Mouse (Mus musculus): Measurements from ENCODE around the gene Slc6a1.

Slc6a1 gene

DNA sequence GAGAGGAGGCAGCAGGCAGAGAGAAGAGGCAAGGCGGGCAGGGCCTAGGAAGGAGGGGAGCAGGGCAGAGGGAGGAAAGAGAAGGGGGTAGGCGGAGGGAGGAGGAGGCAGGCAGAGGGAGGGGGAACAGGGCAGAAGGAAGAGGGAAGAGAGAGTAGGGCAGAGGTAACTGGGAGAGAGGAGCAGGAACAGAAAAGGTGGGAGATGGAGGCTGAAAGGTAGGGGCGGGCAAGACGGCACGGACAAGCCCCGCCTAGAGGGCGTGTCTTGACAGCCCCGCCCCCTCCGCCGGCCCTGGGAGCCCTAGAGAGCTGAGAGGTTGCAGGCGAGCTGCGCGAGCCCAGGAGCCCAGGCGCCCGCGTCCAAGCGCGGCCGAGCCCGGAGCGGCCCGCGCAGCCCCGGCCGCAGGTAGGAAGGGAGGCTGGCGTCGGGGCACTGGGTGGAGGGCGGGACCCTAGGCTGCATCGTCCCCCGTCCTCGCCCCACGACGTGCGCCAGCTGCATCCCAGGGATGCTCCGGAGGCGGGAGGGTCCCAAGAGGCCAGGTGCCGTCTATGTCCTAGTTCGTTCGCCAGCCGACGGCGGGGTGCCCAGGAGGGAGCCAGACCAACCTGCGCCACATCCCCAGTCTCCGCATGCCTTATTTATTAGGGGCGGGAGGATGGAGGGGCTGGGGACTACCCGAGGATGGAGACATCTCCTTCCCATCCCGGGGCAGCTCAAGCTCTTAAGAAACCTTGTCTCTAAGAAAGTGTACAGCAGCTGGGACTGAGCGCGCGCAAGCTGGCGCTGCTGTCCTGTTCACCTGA is at the start of gene Slc6a1:
TSS of gene Slc6a1 (plus strand) at position 167 of the 809 bp plus-strand sequence.
- DNase-seq (ENCODE audit: low read depth, low spot score), result no peak

DNA sequence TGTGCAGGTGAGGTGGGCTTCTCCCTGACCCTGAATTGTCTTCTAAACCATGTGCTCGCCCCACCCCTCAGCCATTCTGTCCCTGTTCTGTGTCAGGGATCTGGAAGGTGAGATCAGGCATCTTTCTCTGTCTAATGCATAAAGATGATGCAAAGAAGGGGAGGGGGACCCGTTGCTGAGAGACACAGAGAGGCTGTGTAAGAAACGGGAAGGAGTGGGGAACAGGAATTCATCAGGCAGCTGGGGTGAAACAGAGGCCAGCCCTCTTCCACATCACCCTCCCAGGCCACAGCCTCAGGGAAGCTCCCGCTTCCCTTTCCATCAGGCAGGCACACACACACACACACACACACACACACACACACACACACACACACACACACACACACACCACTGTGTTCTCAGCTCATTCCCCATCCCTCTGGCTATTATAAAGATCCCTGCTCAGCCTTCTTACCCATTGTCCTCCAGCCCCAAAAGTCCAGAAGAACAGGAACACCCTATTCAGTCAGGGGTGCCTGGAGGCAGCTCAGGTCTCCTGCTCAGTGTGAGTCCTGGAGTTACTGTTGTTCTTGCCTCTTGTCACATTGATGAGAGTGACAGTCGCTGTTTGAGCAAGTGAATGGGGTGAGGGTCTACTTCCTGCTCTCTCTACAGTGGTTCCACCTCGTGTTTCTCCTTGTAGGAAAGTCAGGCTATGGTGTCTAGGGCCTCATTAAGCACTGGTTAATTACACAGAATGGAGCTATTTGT is 43.4 kb upstream of the Slc6a1 start:
- no peak for DNase-seq (ENCODE audit: low read depth, low spot score)

DNA sequence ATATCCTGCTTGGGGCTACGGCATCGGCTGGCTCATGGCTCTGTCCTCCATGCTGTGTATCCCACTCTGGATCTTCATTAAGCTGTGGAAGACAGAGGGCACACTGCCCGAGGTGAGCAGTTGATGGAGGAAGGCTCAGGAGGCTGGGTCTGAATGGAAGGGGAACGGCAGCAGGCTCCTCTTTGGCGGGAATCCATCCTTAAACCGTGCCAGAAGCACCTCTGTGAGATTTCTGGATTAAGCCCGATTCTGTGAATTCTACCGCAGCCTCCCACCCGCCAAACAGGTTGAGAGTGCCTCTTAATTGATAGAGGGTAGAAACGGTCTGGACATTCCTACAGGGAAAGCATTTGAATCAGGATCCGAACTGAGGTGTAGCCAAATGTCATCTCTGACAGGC is 36.8 kb upstream of the Slc6a1 start:
- DNase-seq (ENCODE audit: low read depth, low spot score), result no peak

DNA sequence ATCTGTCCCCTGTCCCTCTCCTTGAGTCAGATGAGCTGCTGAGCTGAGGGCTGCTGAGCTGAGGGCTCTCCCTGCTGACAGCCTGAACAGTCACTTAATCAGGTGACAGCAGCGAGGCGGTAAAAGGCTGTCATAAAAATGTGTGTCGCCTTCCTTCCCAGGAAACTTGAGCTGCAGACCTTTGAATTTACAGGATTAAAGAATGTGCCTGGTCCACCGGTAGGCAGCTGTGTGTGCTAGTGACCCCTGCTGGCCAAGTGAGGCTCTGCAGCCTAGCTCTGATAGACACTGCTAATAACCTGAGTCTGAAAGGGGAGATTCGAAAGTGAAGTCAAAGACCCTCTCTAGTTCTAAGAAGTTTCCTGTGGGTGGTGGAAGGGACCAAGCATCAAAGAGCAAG is 32.1 kb upstream of the Slc6a1 start:
- no peak for DNase-seq (ENCODE audit: low read depth, low spot score)

DNA sequence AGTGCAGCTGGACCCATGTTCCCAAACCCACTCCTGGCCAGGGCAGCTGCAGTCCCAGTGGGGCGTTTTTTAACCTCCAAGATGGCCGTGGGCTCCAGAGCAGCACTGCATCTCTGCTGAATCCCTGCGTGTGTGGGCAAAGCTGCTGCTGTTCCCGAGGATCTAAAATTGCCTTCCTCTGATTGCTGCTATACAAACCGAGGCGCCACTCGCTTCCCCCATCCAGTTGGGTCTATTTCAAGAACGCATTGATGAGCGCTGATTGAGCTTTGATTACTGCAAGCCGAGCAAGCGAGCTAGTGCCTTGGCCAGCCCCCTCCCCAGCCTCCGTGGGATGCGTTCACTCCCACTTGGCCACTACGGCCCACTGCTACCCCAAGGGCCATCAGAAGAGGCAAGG is 27.5 kb upstream of the Slc6a1 start:
- DNase-seq (ENCODE audit: low read depth, low spot score), result no peak

DNA sequence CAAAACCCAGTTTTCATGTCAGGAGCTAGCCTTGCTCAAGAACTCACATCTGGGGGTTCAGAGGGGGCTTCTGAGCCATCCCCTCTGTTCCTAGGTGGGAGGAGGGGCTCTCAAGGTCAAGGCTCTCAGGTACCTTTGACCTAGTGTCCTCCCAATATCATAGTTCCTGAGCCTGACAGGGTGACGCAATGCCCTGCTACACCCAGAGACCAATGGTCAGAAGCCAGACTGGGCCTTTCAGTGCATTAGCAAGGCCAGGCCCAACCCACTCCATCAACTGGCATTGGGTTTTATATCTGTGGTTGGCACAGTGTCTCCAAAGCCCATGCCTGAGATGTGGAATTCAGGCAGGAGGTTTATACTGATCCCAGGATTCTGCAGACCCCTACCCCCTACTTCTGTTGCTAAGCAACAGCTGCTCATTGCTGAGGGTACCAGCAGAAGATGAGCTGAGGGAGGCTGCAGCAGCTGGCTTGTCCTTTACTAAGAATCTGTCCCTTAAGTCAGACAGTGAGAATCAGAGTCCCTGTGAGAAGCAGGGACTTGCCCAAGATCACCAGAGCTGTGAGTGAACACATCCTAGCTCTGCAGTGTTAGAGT is 24.6 kb upstream of the Slc6a1 start:
- no peak for DNase-seq (ENCODE audit: low read depth, low spot score)

DNA sequence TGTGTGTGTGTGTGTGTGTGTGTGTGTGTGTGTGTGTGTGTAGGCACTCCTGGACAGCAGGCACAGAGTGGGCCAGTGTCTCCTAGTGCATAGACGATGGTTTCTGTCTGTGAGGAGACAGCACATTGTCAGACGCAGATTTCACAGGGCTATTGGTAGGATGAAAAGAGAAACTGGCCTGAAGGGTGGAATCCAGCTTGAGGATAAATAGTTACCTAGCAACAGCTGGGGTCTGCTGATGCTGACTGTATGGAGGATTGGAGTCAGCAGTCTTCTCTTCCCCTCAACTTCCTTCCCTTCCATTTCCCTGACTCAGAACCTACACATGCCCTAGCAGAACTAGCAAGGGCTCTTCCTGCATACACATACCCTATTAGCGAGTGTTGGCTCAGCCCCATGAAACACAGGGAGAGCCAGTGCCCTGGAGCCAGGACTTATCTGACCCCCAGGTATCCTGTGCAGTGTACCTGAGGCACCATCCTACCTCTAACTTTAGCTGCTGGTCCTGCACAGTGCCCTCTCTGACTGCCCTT is 23.7 kb upstream of the Slc6a1 start:
- no peak for DNase-seq (ENCODE audit: low read depth, low spot score)

DNA sequence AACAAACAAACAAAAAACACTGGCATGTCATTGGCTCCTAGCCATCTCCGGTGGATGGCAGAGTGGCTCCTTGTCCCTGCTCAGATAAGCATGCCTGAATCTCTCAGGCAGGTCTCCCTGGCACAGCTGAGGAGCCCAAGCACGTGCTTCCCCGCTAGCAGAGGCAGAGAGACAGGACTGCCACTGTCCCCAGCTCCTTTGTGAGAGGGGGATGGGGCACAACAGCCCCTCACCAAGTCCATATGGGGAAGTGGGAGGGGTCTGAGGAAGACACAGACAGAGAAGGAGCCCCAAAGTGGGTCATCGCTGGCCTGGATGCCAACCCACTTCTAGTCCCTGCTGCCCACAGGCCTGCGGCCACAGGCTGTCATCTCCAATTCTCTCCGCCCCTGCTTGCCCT is 20.8 kb upstream of the Slc6a1 start:
- no peak for DNase-seq (ENCODE audit: low read depth, low spot score)

DNA sequence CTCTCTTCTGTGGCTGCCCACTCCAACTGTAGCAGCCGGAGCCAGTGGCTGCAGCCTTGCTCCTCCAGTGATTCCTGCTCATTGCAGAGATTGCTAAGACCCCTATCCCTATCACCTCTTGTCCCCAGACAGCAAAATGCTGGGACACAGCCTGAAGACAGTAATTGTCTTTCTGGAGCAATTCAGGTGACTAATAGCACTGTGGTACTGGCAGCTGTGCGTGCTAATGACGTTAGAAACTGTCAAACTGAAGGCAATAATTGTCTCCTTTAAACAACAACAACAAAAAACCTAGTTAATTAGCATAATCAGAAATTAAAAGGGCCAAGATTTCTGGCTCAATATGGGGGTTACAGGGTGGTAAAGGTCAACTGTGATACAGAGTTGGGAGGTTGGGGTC is 18.4 kb upstream of the Slc6a1 start:
- no peak for DNase-seq (ENCODE audit: low read depth, low spot score)

DNA sequence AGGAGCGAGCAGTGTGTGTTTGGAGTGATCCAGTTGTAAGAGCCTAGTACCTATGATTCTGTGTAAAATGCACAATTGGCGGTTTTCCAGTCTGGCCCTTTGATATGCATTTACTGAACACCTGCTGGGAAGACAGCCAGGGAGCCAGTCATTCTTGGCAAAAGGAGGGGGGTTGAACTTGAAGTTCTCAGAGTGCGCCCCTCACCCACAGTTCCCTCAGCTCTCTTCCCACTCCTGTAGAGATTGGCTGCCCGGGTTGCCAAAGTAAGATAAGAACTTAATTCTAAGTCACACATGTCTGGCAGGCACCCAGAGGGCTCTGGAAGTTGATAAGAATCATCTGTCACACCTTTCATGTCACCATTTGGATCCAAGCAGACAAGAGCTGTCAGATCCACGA is 18.0 kb upstream of the Slc6a1 start:
- no peak for DNase-seq (ENCODE audit: low read depth, low spot score)

DNA sequence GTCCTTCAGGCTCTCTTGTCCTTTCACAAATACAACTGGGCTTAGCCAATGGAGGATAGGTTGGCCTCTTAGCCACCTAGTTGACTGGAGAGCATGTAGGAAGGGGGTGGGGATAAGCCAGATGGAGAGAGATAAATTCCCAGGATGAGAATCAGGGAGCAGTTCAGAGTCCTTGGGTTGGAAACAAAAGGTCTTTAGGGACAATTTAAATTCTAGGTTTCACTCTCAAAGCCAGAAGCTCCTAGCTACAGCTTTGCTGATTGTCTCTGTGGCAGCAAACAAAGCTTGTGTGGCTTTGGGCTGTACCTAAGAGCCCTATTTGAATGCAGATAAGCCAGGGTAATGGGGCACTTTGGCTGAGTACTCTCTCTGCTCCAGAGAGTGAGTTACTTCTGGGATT is 16.2 kb upstream of the Slc6a1 start:
- no peak for DNase-seq (ENCODE audit: low read depth, low spot score)

DNA sequence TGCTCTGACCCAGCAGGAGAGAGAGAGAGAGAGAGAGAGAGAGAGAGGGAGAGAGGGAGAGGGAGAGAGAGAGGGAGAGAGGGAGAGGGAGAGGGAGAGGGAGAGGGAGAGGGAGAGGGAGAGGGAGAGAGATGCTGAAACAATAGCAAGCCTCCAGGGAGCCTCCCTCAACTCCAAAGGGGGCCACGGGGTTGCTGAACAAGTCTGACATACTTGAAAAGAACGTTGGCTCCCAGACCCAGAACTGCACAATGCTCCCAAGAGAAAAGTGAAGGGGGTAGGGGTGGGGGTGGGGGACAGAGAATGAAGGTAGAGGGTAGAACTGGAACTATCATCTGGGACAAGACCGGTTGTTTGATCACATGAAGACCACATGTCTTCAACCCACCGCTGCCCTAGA is 14.5 kb upstream of the Slc6a1 start:
- DNase-seq (ENCODE audit: low read depth, low spot score), result no peak

DNA sequence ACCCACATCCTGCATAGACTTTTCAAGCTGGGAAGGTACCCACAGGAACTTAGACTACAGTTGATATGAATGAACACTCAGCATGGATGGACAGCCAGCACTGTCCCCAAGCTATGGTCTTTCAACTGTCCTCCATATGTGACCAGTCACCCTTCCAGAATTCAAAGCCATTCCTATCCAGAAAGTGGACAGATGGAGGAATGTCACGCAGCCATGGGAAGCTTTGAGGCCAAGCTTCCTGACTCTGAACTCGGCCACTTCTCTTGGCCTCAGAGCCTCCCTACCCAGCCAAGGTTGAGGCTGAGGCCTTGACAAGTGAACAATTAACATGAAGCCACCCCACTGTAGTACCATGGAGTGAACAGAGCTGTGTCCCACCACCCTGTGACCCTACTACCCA is 12.8 kb upstream of the Slc6a1 start:
- no peak for DNase-seq (ENCODE audit: low read depth, low spot score)

DNA sequence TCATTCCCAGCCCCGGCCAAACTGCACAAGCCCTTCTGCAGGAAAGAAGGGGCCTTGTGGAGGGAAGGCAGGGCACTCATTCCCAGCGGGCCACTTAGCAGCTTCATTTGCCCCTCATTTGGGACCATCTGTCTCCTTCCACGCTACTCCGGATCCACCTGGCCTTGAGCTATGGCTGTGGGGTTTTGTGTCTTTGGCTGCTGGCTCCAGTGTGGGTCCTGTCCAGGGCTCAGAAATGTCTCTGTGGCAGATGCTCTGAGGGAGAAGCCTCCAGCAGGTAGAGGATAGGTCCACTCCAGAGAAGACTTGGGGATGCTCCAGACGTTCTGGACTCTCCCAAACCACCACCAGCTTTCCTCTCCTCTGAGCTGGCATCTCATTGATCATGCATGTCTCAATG is 11.6 kb upstream of the Slc6a1 start:
- DNase-seq (ENCODE audit: low read depth, low spot score), result no peak

DNA sequence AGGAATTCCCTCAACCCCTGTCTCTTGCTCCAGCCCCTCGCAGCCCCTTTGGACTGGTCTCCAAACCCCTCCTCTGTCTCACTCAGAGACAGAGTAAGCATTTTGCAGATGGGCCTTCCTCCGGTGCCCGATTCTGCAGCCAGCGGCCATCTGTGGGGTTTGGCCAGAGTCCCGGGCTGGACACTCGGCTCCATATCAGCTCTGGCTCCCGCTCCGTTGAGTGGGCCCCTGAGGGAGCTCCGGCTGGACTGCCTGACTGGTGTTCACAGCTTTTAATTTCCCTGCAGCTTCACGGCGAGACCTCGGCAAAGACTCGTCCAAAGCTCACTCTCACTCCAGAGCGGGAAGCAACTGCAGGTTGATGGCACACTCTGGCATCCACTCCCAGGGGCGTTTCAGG is 10.2 kb upstream of the Slc6a1 start:
- DNase-seq (ENCODE audit: low read depth, low spot score), result no peak

DNA sequence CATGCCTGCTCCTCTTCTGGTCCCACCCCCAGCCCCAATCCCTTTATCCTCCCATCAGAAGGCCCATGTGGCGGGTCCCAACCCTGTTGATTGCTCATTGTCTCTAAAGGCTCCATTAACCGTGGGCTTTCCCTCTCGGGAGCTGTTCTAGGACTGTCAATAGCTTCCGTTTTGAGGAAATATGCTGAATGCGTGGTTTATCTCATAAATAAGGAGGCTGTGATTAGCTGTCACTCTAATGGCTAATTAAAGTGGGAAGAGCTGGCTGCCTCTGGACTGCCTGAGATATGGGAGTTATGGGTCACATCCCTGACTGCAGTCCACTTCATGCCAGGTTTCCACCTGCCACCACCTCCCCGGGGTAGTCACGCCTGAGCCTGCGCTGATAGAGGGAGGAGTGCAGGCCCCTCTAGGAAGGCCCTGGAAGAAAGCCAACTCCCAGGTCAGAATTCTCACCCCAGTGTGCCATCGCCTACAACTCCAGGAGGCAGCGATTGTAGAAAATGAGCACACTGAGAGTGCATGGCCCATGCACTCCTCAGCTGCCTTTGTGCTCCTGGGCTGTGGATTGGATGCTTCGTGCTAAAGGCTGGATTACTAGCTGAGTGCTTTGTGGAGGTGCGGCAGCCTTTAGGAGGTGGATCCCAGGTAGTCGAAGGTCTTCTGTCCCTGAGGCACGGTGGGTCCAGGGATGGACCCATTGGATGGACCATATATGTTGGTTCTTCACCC is 8.3 kb upstream of the Slc6a1 start:
- no peak for DNase-seq (ENCODE audit: low read depth, low spot score)

DNA sequence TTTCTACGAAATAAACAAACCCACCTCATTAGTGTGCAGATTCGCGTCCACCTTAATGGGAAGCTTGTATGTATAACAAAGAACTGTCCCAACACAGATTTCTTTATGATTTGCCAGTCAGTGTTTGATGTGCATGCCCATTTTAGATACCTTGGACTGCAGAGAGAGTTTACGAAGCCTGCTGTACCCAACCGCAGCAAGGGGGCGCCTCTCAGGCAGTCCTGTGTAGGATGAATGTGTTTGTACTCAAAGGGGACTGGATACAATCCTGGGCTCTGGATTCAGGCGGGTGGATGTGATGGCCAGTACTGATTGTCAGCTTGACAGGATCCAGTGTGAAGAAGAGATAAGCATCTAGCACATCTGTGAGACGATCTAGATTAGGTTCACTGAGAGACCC is 6.6 kb upstream of the Slc6a1 start:
- no peak for DNase-seq (ENCODE audit: low read depth, low spot score)

DNA sequence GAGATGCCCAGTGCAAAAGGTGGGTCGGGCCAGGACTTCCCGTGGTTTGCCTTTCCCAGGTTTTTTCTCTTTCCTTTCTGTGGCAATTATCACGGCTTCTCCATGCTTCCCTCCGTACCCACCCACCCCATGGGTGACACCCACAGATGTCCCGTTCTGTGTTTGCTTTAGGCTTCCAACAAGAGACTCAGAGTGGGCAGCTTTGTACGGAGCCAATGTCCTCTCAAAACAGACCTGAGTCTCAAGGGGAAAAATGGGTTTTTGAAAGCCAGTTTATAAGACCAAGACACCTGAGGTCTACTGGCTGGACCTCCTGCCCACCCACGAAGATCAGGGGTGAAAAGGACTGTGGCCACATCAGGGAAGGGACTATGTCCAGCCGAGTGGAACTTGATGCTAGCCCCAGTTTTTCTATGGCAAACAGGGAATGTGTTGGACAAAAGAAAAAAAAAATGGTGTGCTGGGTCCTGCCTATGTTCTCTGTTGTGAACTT is 889 bp downstream of the Slc6a1 start:
- no peak for DNase-seq (ENCODE audit: low read depth, low spot score)

DNA sequence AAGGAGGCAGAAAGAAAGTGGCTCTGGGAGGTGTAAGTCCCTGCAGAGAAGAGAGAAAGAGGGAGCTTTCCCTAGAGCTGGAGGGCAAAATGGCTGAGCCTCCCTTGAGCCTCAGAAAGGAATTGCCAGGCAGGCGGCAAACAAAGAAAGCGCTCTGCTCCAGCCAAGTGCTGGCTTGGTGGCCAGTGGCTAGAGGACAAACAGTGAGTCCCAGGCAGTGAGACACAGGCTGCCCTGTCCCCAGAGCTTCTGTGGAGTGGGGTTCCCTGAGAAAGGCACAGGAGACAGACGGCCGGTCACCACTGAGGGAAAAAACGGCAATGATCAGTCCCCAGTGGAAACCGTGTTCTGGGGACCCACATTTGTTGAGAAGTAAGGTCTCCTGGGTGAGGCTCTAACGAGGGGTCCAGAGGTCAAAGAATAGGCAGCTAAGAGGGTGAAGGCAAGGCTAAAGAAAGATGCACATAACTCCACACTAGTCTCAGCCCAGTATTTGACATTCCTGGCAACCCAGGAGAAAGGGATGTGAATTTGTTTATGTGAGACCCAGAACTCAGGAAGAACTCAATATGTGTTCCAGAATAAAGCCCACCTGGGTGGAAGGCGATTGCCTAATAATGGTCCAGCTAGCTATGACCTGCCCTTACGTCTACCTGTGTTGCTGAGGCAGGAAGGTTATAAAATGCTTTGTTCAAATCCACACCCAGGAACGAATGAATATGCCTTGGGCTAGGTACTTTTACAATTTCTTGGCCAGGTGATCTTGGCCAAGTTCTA is 1.7 kb downstream of the Slc6a1 start:
- DNase-seq (ENCODE audit: low read depth, low spot score), result no peak

DNA sequence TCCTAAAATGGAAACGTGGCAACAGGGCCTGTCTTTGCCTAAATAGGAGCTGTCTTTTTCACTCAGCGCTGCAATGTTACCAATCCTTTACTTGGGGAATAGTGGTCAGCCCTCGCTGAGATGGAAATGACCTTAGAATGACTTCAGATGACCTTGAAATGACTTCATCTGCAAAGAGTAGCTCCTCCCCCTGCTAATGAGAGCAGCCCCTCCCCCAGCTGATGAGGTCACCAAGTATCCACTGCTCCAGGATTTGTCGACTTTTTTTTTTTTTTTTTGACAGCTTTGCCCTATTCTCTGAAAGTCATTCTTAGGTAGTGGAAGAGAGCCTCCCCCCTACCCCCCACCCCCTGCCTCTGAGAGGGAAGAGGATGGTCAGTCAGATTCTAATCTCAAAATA is 3.0 kb downstream of the Slc6a1 start:
- no peak for DNase-seq (ENCODE audit: low read depth, low spot score)

DNA sequence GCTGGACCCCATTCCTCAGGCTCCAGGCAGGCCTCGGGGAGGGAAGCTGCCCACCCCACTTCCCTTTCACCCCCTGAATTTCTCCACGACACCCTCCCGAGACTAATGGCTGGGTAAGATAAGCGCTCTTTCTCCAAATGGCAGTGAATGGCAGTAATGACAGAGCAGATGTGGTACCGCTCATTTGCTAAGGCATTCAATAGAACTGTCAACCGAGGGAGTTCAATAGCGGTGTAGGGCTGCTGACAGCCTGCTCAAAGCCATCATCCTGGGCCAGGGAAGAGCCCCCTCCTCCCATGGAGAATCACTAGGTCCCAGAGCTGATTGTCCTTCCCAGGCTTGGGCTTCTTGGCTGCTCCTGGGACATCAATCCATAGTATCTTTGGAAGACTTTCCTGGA is 6.7 kb downstream of the Slc6a1 start:
- DNase-seq (ENCODE audit: low read depth, low spot score), result no peak

All from brain, embryonic 18.5 days (tissue).